Mouse (Mus musculus): Measurements from ENCODE around the gene Ppih. TPM values are rescaled to one million over a fixed set of nuclear protein-coding genes. Genes with fewer than 3 reads are reported as not detected.
A peak's percentile ranks its signal among the peaks of the same experiment; 100 is the strongest.
"Not testable (repeated sequence)": the region's sequence is repeated elsewhere in the genome, so short reads cannot be mapped to it uniquely, and the experiment has no call there.

Ppih gene
- total RNA-seq, 2 experiments from 2014 or later = 18.4 to 23.0 TPM

GRCm38 (mm10) chr4:119291921-119292320, 28.4 kb downstream of the Ppih start:
- DNase-seq = no peak

- no peak for DNase-seq
Observed at GRCm38 (mm10) chr4:119285336-119285735, 35.0 kb downstream of the Ppih start.

- DNase-seq = no peak
Observed at GRCm38 (mm10) chr4:119284861-119285260, 35.5 kb downstream of the Ppih start.

DNA sequence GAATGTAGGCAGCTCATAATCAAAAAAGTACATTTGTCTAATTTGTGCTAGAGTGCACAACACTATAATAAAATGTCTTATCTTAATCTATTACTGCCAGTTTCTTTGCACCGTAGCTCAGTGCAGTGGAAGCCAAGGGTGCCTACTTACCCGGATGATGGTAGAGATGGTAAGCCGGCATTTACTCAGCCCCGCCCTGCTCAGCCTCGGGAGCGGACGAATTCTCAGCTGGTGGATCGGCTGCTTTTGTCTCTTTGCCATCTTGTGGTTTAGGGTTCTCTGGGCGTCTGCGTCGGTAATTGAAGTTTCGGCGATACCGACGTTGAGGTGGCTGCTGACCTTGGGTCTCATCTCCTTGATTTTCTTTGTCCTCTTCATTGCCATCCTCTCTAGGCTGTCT, 41.6 kb downstream of the Ppih start:
- DNase-seq = not testable (repeated sequence)

DNA sequence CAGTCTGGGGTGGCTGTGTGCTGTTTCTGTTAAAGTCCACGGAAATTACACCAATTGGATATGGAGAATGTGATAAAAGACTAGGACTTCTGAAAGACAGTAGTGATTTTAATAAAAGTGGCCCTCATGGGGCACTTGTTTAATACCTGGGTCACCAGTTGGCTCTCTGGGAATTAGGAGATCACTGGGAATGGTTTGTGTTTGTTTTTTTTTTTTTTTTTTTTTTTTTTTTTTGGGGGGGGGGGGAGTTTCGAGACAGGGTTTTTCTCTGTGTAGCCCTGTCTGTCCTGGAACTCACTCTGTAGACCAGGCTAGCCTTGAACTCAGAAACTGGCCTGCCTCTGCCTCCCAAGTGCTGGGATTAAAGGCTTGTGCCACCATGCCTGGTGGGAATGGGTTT, 44.6 kb downstream of the Ppih start:
- DNase-seq = no peak

- no peak for DNase-seq
Observed at GRCm38 (mm10) chr4:119275226-119275625, 45.1 kb downstream of the Ppih start.

DNA sequence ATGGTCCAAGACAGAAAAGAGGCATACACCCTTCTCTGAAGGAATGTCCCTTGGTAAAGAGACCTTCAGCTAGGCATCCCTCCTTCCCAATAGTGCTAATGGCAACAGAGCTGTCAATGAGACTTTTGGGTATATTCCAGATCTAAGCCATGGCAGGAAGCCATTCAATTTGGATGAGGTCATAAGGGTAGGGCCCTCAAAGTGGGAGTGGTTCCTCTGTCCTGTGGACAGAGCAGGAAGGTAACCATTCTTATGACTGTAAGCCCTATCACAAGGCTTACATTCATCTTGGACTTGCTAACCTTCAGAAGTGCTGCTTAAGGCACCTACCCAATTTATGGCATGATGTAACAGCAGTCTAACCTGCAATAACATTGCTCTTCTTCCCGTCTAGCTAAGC, 45.7 kb downstream of the Ppih start:
- DNase-seq = peak; percentile 69

- no peak for DNase-seq
Observed at GRCm38 (mm10) chr4:119266606-119267005, 53.7 kb downstream of the Ppih start.

GRCm38 (mm10) chr4:119263459-119263858, 56.9 kb downstream of the Ppih start:
- DNase-seq = no peak

DNA sequence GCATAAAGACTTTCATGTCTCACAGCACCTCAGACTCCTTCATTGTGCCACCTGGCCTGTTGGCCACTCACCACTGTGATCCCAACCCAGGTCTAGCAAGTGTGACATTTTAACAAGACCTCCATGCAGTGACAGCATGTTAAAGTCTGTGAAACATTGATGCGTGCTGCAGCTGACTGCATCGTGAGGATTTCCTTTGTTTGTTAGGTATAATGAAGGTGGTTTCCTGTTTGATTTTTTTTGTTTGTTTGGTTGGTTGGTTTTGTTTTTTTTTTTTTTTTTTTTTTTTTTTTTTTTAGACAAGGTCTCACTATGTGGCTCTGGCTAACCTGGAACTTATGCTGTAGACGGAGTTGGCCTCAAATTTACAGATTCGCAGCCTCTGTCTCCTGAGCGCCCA, 57.9 kb downstream of the Ppih start:
- no peak for DNase-seq

- no peak for DNase-seq
Observed at GRCm38 (mm10) chr4:119261087-119261713, 59.1 kb downstream of the Ppih start.

DNA sequence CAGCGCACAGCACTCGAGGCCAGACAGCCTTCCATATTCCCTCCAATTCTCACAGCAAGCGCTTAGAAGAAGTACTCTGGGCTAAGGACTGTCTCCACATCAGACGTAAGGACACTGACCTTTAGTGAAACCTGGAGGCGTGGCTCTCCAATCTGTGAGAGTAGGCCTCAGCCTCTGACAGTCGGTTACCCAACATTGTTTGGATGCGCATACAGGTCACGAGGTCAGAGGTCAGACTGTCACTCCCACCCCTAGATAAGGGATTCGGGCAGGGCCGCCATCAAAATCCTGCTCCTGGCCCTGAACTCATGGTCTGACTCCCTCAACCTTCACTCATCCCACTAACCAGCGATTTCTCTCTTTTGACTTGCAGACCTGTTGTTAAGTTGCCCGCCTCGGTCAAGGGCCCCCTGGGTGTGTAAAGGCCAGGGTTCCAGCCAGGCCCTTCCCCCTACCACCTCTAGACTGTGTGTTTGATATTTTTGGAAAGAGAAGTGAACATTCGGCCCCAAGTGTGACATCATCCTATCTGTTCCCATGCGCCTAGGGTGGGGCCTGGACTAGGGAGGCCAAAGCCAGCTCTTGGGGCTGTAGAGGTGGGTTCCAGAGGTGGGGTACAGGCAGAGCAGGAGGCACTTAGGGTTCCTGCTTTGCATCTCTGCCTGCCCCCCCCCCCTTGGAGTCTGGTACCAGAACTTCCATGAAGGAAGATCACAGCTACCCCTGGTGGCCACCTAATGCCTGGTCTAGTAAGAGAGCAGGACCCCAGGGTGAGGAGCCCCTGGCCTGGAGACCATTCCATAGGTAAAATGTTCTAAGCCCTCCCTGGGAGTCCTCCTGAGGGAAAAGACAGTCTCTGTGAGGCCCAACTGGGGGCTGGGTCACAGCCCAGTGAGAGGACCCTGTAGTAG, 60.7 kb downstream of the Ppih start:
- no peak for DNase-seq

- no peak for DNase-seq
Observed at GRCm38 (mm10) chr4:119257083-119257482, 63.3 kb downstream of the Ppih start.

GRCm38 (mm10) chr4:119255351-119255750, 65.0 kb downstream of the Ppih start, which contains the start of gene Cldn19:
Cldn19 (plus strand) TSS chr4:119255414.
- no peak for DNase-seq

DNA sequence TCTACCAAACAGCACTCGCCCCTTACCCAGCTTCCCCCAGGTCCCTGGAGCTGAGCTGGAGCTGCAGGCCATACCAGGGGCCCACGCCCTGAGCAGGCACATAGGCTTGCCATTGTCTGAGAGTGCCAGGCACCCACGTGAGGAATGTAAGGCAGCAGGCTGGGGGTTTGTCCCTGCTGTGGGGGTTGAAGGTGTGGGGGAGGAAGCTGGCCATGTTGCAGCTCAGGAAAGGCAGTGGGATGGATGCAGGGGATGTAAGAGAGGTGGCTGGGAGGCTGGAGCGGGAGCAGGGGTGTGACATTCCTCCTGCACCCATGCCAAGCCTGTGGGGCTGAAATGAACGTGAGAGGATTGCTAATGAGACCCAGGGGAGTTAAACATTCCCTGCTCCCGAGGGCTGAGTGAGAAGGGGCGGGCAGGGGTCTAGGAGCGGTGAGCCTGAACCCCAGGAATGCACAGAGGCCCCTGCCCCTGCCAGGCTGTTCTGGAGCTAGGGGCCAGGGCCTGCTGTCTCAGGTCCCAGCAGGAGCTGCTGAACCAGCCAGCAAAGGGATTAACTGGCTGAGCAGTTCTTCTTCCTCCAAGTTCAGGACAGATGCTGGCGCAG, 66.2 kb downstream of the Ppih start:
- DNase-seq = no peak

DNA sequence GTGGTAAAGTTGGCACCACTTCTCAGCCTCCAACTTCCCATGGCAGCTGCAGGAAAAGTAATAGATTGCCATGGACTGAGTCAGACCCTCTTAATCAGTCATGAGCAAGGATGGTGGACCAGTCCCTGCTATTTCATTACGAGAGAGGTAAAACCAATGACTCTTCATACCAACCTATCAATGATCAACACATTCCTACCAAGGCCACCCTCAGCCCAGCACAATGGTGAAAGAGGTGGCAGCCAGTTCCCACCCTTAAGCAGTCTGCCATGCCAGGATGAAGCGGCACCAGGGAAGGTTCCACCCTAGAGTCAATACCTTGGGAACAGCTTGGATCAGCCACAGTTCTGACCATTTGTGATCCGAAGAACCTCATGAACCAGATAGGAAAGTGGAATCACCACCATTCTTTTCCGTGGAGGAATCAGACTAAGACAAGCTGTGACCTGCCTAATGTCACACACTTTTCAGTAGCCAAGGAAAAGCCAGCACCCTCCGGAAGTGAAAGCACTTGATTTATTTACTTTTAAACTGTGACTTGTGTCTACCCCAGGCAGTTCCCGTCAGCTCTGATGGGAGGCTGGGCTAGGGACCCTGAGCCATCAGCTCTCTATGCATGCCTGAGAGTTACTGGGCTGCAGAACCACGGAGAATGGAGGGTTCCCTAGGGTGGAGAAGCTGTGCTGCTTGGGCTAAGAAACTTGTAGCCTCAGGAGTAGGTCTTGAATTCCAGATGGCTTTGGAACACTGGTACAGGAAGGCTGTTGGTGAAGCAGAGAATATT, 68.1 kb downstream of the Ppih start:
- DNase-seq = no peak

Other genes starting within 250 kb of the Ppih start
- 10 to 100 TPM; 15.2 to 16.2 TPM for gene Slc2a1, start 211.8 kb downstream of the Ppih start, total RNA-seq (2021)
- gene Zfp691, start 146.4 kb downstream of the Ppih start, total RNA-seq (2021) = 10 to 100 TPM; 13.2 to 17.7 TPM
- gene Ermap, start 130.5 kb downstream of the Ppih start, total RNA-seq (2021) = under 1 TPM; 0.21 to 0.32 TPM
- gene Svbp, start 125.2 kb downstream of the Ppih start, total RNA-seq (2021) = 10 to 100 TPM; 42.8 to 43.2 TPM
- gene Tmem269, start 102.3 kb downstream of the Ppih start, total RNA-seq (2021) = not detected
- gene AU022252, start 87.8 kb downstream of the Ppih start, total RNA-seq (2021) = 10 to 100 TPM; 19.9 to 21.0 TPM
- gene P3h1, start 87.6 kb downstream of the Ppih start, total RNA-seq (2021) = 10 to 100 TPM; 25.1 to 27.2 TPM
- 1 to 10 TPM in 1 of 2 experiments, under 1 TPM in 1; 0.17 to 1.2 TPM for gene Cldn19, start 65.1 kb downstream of the Ppih start, total RNA-seq (2021)
- 100 to 1,000 TPM; 784 to 817 TPM for gene Ybx1, start 25.9 kb downstream of the Ppih start, total RNA-seq (2021)
- gene Ccdc30, start 95.0 kb upstream of the Ppih start, total RNA-seq (2021) = 1 to 10 TPM in 1 of 2 experiments, under 1 TPM in 1; 0.99 to 1.4 TPM
- 10 to 100 TPM; 12.2 to 12.4 TPM for gene Ppcs, start 101.9 kb upstream of the Ppih start, total RNA-seq (2021)
- gene Zmynd12, start 102.3 kb upstream of the Ppih start, total RNA-seq (2021) = not detected
- gene Rimkla, start 172.1 kb upstream of the Ppih start, total RNA-seq (2021) = 1 to 10 TPM; 4.3 to 5.8 TPM
- 10 to 100 TPM; 51.3 to 53.5 TPM for gene Foxj3, start 216.5 kb upstream of the Ppih start, total RNA-seq (2021)
- 1 to 10 TPM; 7.1 to 7.5 TPM for gene Frg2f1, start 219.0 kb upstream of the Ppih start, total RNA-seq (2021)